Mouse (Mus musculus): ENCODE data around the gene Nr1h3. TPM values are rescaled to one million over a fixed set of nuclear protein-coding genes. Genes with fewer than 3 reads are reported as not detected.

Gene Nr1h3
- polyA plus RNA-seq, 1 experiment from 2014 or later = 0.91 TPM

Other genes starting within 250 kb of the Nr1h3 start
- 3.5 and 4.5 TPM in 2 replicates for gene Rapsn, start 167.2 kb downstream of the Nr1h3 start, polyA plus RNA-seq (2014; fragmentation: Nextera tagmentation; extraction: Ambion mirVana)
- 388 and 406 TPM in 2 replicates for gene Psmc3, start 148.8 kb downstream of the Nr1h3 start, polyA plus RNA-seq (2014; fragmentation: Nextera tagmentation; extraction: Ambion mirVana)
- gene Slc39a13, start 132.4 kb downstream of the Nr1h3 start, polyA plus RNA-seq (2014; fragmentation: Nextera tagmentation; extraction: Ambion mirVana) = 22.0 and 22.1 TPM in 2 replicates
- 3.0 and 3.6 TPM in 2 replicates for gene Spi1, start 120.4 kb downstream of the Nr1h3 start, polyA plus RNA-seq (2014; fragmentation: Nextera tagmentation; extraction: Ambion mirVana)
- gene Mybpc3, start 84.7 kb downstream of the Nr1h3 start, polyA plus RNA-seq (2014; fragmentation: Nextera tagmentation; extraction: Ambion mirVana) = 0.25 and 1.6 TPM in 2 replicates
- gene Madd, start 19.0 kb downstream of the Nr1h3 start, polyA plus RNA-seq (2014; fragmentation: Nextera tagmentation; extraction: Ambion mirVana) = 7.9 and 8.0 TPM in 2 replicates
- 31.1 and 37.2 TPM in 2 replicates for gene Acp2, start 51 bp upstream of the Nr1h3 start, polyA plus RNA-seq (2014; fragmentation: Nextera tagmentation; extraction: Ambion mirVana)
- 11.4 and 12.6 TPM in 2 replicates for gene Ddb2, start 34.1 kb upstream of the Nr1h3 start, polyA plus RNA-seq (2014; fragmentation: Nextera tagmentation; extraction: Ambion mirVana)
- 20.1 and 23.0 TPM in 2 replicates for gene Pacsin3, start 53.1 kb upstream of the Nr1h3 start, polyA plus RNA-seq (2014; fragmentation: Nextera tagmentation; extraction: Ambion mirVana)
- 82.9 and 83.6 TPM in 2 replicates for gene Arfgap2, start 62.1 kb upstream of the Nr1h3 start, polyA plus RNA-seq (2014; fragmentation: Nextera tagmentation; extraction: Ambion mirVana)
- 79.8 and 84.7 TPM in 2 replicates for gene 1110051M20Rik, start 241.9 kb upstream of the Nr1h3 start, polyA plus RNA-seq (2014; fragmentation: Nextera tagmentation; extraction: Ambion mirVana)